ENCODE assay signal across 8 mouse cellular contexts in the genomic region with DNA sequence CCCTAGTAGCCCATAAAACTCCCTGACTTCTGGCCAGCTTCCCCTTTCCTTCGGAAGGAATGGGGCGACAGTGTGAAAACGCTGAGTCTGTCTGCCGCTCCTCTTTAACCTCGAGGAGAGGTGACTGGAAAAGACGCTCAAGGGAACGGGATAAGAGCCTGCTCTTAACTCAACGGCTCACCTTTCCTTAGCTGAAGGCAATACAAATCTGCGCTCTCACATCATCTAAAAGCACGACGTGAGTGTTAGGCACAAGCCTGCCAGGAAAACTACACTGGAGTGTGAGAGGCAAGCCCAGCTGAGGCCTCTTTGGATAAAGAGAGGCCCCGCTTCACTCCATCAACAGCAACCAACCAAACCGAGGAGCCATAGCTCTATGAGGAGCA. TPM values are rescaled to one million over a fixed set of nuclear protein-coding genes. Genes with fewer than 3 reads are reported as not detected.
DNase-seq lines count a peak whose midpoint lies in the region; ATAC-seq and TF ChIP-seq lines count a peak whose summit lies in the region.

Nexn (minus strand) TSS at position 315 of the 386 bp plus-strand sequence.

- intact Hi-C loops in gastrocnemius, adult 2 months (cut with DNase I), result no loop called here

- H3K27ac ChIP-seq in lung, embryonic 16.5 days (ENCODE audit: low read length), result peak within 1 kb of the TSS; percentile 96
- H3K27ac ChIP-seq in gastrocnemius, adult 2 months, result peak within 1 kb of the TSS; percentile 96
- H3K27ac ChIP-seq in intestine, embryonic 14.5 days (ENCODE audit: low read depth), result peak within 1 kb of the TSS; percentile 87
- H3K27ac ChIP-seq in neural tube, embryonic 13.5 days (replicated peaks), result no peak within 1 kb of the TSS; the same call in 1 of the 2 replicates

- peak within 1 kb of the TSS; percentile 70 for H3K4me3 ChIP-seq in lung, embryonic 16.5 days (ENCODE audit: low read length)
- peak within 1 kb of the TSS; percentile 94 for H3K4me3 ChIP-seq in gastrocnemius, adult 2 months
- H3K4me3 ChIP-seq in intestine, embryonic 14.5 days (ENCODE audit: low read depth, low read length), result peak within 1 kb of the TSS; percentile 60
- peak within 1 kb of the TSS; percentile 49 for H3K4me3 ChIP-seq in neural tube, embryonic 13.5 days

- peak within 1 kb of the TSS; percentile 89 for H3K4me2 ChIP-seq in lung, embryonic 16.5 days (ENCODE audit: low read depth, low read length)
- H3K4me2 ChIP-seq in intestine, embryonic 14.5 days (ENCODE audit: low read length), result peak within 1 kb of the TSS; percentile 93
- H3K4me2 ChIP-seq in neural tube, embryonic 13.5 days, result peak within 1 kb of the TSS; percentile 99

- peaks cover 21% of the 10 kb centered on the region for H3K4me1 ChIP-seq in lung, embryonic 16.5 days (replicated peaks; ENCODE audit: control insufficient read depth, insufficient read depth, low read length)
- peaks cover 5% of the 10 kb centered on the region; the same call in 1 of the 2 replicates for H3K4me1 ChIP-seq in intestine, embryonic 14.5 days (replicated peaks; ENCODE audit: control insufficient read depth, insufficient read depth, low read length)
- peaks cover 27% of the 10 kb centered on the region for H3K4me1 ChIP-seq in neural tube, embryonic 13.5 days (replicated peaks)

- peak within 1 kb of the TSS; percentile 88 for H3K9ac ChIP-seq in lung, embryonic 16.5 days (ENCODE audit: low read length)
- H3K9ac ChIP-seq in intestine, embryonic 14.5 days (ENCODE audit: low read length), result peak within 1 kb of the TSS; percentile 73
- peak within 1 kb of the TSS; percentile 68 for H3K9ac ChIP-seq in neural tube, embryonic 13.5 days

- no peak for DNase-seq in lung, postnatal 25 days (ENCODE audit: low spot score)
- DNase-seq in gastrocnemius, adult 2 months, result no peak
- DNase-seq in intestine, embryonic 14.5 days (ENCODE audit: low spot score), result no peak
- no peak for DNase-seq in cerebellum, adult 18-20 months
- DNase-seq in right cerebral cortex, postnatal 36 days (ENCODE audit: low spot score in 2 of 2), result no peak
- DNase-seq in kidney, postnatal 10 days, result no peak

- ATAC-seq in lung, embryonic 16.5 days (ENCODE audit: low read depth), result peak; percentile 30
- ATAC-seq in intestine, embryonic 14.5 days (replicated peaks; ENCODE audit: low FRiP score, low TSS enrichment, low read depth), result peak; percentile 25
- peak; percentile 52 for ATAC-seq in neural tube, embryonic 13.5 days (ENCODE audit: low read depth)

- no peaks in the 10 kb centered on the region for H3K36me3 ChIP-seq in lung, embryonic 16.5 days (ENCODE audit: control insufficient read depth, insufficient read depth, low read length)
- H3K36me3 ChIP-seq in intestine, embryonic 14.5 days (ENCODE audit: control insufficient read depth, insufficient read depth, low read length), result no peaks in the 10 kb centered on the region
- no peaks in the 10 kb centered on the region for H3K36me3 ChIP-seq in neural tube, embryonic 13.5 days

- H3K9me3 ChIP-seq in lung, embryonic 16.5 days (ENCODE audit: control insufficient read depth, low read length), result no peaks in the 10 kb centered on the region
- no peaks in the 10 kb centered on the region for H3K9me3 ChIP-seq in intestine, embryonic 14.5 days (ENCODE audit: control insufficient read depth, low read length)
- no peaks in the 10 kb centered on the region for H3K9me3 ChIP-seq in neural tube, embryonic 13.5 days

- no peaks in the 10 kb centered on the region; the same call in 1 of the 2 replicates for H3K27me3 ChIP-seq in lung, embryonic 16.5 days (ENCODE audit: control insufficient read depth, insufficient read depth, low read depth, low read length)
- H3K27me3 ChIP-seq in intestine, embryonic 14.5 days (replicated peaks; ENCODE audit: control insufficient read depth, insufficient read depth, low read length), result no peaks in the 10 kb centered on the region
- peaks cover 45% of the 10 kb centered on the region for H3K27me3 ChIP-seq in neural tube, embryonic 13.5 days

- TF ChIP-seq CTCF in gastrocnemius, adult 2 months (IDR thresholded peaks at IDR 0.05), result no peak

- WGBS in lung, embryonic 16.5 days, result 2% methylated on average over 13 of the region's 13 CpGs
- 4% methylated on average over 13 of the region's 13 CpGs for WGBS in intestine, embryonic 14.5 days
- 3% methylated on average over 13 of the region's 13 CpGs for WGBS in neural tube, embryonic 13.5 days

RNA-seq across cellular contexts. Expression of gene Nexn, which starts in this region (rescaled TPM):
- 64.1 and 79.2 TPM in 2 replicates for polyA plus RNA-seq in lung, embryonic 16.5 days (2015; fragmentation: Nextera tagmentation; extraction: Ambion mirVana)
- 100 to 1,000 TPM; 349 to 495 TPM for total RNA-seq in gastrocnemius, adult 2 months (2021)
- 26.8 and 29.4 TPM in 2 replicates for polyA plus RNA-seq in intestine, embryonic 14.5 days (2014; fragmentation: Nextera tagmentation; extraction: Ambion mirVana)
- polyA plus RNA-seq in neural tube, embryonic 13.5 days (2015; fragmentation: Nextera tagmentation; extraction: Ambion mirVana), result 2.1 and 4.0 TPM in 2 replicates
